Mouse (Mus musculus): ENCODE measurements around the gene Runx2. TPM values are rescaled to one million over a fixed set of nuclear protein-coding genes. Genes with fewer than 3 reads are reported as not detected.

Gene Runx2
- polyA plus RNA-seq, 1 experiment from 2014 or later, result 0.25 TPM

GRCm38 (mm10) chr17:44599132-44599531, 215.5 kb downstream of the Runx2 start:
- Histone ChIP-seq H3K27me3 (ENCODE audit: control insufficient read depth, insufficient read depth, low read length) (no peaks in the 10 kb centered on the region), H3K4me1 (ENCODE audit: control insufficient read depth, insufficient read depth, low read length) (no peaks in the 10 kb centered on the region), H3K9ac (ENCODE audit: low read length) (no peak overlapping the region), H3K27ac (ENCODE audit: low read length) (no peak overlapping the region), H3K4me3 (ENCODE audit: low read length) (no peak overlapping the region), H3K9me3 (replicated peaks; ENCODE audit: control insufficient read depth, low read length) (no peaks in the 10 kb centered on the region), H3K36me3 (ENCODE audit: control insufficient read depth, insufficient read depth) (no peaks in the 10 kb centered on the region), H3K4me2 (ENCODE audit: low read depth, low read length) (no peak overlapping the region)
- 83% methylated on average over 2 of the region's 2 CpGs for WGBS
- ATAC-seq (replicated peaks; ENCODE audit: extremely low read depth, insufficient read depth, low FRiP score), result no peak

GRCm38 (mm10) chr17:44597918-44598504, 216.6 kb downstream of the Runx2 start:
- H3K27ac ChIP-seq (ENCODE audit: low read length), result no peak overlapping the region
- WGBS, result 68% methylated on average over 8 of the region's 8 CpGs
- H3K4me1 ChIP-seq (ENCODE audit: control insufficient read depth, insufficient read depth, low read length), result no peaks in the 10 kb centered on the region
- H3K27me3 ChIP-seq (ENCODE audit: control insufficient read depth, insufficient read depth, low read length), result no peaks in the 10 kb centered on the region; the same call in 1 of the 2 replicates
- H3K9me3 ChIP-seq (replicated peaks; ENCODE audit: control insufficient read depth, low read length), result no peaks in the 10 kb centered on the region
- no peak overlapping the region for H3K9ac ChIP-seq (ENCODE audit: low read length)
- H3K36me3 ChIP-seq (ENCODE audit: control insufficient read depth, insufficient read depth), result no peaks in the 10 kb centered on the region
- no peak overlapping the region for H3K4me3 ChIP-seq (ENCODE audit: low read length)
- no peak for ATAC-seq (replicated peaks; ENCODE audit: extremely low read depth, insufficient read depth, low FRiP score)
- no peak overlapping the region for H3K4me2 ChIP-seq (ENCODE audit: low read depth, low read length)

DNA sequence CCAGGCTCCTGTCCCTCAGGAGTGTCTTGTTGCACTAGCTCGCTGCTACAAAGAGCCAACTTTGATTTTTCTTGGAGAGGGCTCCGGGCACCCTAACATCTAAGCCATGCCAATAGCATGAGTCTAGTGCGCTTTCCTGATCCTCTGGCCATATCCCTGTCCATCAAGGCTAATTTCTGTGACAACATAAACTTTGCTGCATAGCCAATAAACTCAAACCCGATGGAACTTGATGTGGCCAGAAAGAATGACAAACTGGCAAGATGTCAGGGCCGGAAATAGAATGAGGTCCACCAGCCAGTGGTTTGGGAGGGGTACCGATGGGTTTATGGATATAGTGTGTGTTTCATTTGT, 221.9 kb downstream of the Runx2 start:
- Histone ChIP-seq H3K4me2 (ENCODE audit: low read depth, low read length) (no peak overlapping the region), H3K9me3 (replicated peaks; ENCODE audit: control insufficient read depth, low read length) (no peaks in the 10 kb centered on the region), H3K4me1 (ENCODE audit: control insufficient read depth, insufficient read depth, low read length) (no peaks in the 10 kb centered on the region), H3K27me3 (ENCODE audit: control insufficient read depth, insufficient read depth, low read length) (no peaks in the 10 kb centered on the region; the same call in 1 of the 2 replicates), H3K9ac (ENCODE audit: low read length) (no peak overlapping the region), H3K36me3 (ENCODE audit: control insufficient read depth, insufficient read depth) (no peaks in the 10 kb centered on the region), H3K4me3 (ENCODE audit: low read length) (no peak overlapping the region), H3K27ac (ENCODE audit: low read length) (no peak overlapping the region)
- WGBS, result 87% methylated on average over 6 of the region's 6 CpGs
- ATAC-seq (replicated peaks; ENCODE audit: extremely low read depth, insufficient read depth, low FRiP score), result no peak

- Histone ChIP-seq H3K4me1 (ENCODE audit: control insufficient read depth, insufficient read depth, low read length) (no peaks in the 10 kb centered on the region), H3K9me3 (replicated peaks; ENCODE audit: control insufficient read depth, low read length) (no peaks in the 10 kb centered on the region), H3K4me2 (ENCODE audit: low read depth, low read length) (no peak overlapping the region), H3K27me3 (ENCODE audit: control insufficient read depth, insufficient read depth, low read length) (no peaks in the 10 kb centered on the region; the same call in 1 of the 2 replicates), H3K4me3 (ENCODE audit: low read length) (no peak overlapping the region), H3K27ac (ENCODE audit: low read length) (no peak overlapping the region), H3K9ac (ENCODE audit: low read length) (no peak overlapping the region), H3K36me3 (ENCODE audit: control insufficient read depth, insufficient read depth) (no peaks in the 10 kb centered on the region)
- no peak for ATAC-seq (replicated peaks; ENCODE audit: extremely low read depth, insufficient read depth, low FRiP score)
- WGBS, result 75% methylated on average over 16 of the region's 16 CpGs
Measured at GRCm38 (mm10) chr17:44592067-44592736, 222.4 kb downstream of the Runx2 start.

DNA sequence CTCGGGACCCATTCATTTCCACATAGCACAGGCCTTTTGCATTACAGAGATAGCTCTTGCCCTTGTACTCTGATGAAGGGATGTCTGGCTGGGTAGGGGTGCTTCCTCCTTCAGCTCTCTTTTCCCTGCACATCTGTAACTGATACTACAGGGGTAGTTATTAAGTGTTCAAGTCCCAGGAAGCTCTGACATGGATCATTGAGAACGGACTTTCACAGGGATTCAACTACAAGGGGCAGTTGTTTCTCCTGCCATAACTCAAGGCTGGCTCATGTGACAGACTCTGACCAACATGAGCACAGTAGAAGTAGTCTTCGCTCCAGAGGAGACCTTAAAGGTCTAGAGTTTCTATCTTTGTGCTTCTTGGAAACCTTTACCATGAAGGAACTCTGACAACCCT, 226.1 kb downstream of the Runx2 start:
- no peak overlapping the region for H3K4me3 ChIP-seq (ENCODE audit: low read length)
- no peaks in the 10 kb centered on the region; the same call in 1 of the 2 replicates for H3K27me3 ChIP-seq (ENCODE audit: control insufficient read depth, insufficient read depth, low read length)
- H3K36me3 ChIP-seq (ENCODE audit: control insufficient read depth, insufficient read depth), result no peaks in the 10 kb centered on the region
- H3K9ac ChIP-seq (ENCODE audit: low read length), result no peak overlapping the region
- no peak overlapping the region for H3K4me2 ChIP-seq (ENCODE audit: low read depth, low read length)
- no peak for ATAC-seq (replicated peaks; ENCODE audit: extremely low read depth, insufficient read depth, low FRiP score)
- H3K4me1 ChIP-seq (ENCODE audit: control insufficient read depth, insufficient read depth, low read length), result no peaks in the 10 kb centered on the region
- H3K27ac ChIP-seq (ENCODE audit: low read length), result no peak overlapping the region
- WGBS, result 66% methylated on average over 3 of the region's 3 CpGs
- no peaks in the 10 kb centered on the region for H3K9me3 ChIP-seq (replicated peaks; ENCODE audit: control insufficient read depth, low read length)

DNA sequence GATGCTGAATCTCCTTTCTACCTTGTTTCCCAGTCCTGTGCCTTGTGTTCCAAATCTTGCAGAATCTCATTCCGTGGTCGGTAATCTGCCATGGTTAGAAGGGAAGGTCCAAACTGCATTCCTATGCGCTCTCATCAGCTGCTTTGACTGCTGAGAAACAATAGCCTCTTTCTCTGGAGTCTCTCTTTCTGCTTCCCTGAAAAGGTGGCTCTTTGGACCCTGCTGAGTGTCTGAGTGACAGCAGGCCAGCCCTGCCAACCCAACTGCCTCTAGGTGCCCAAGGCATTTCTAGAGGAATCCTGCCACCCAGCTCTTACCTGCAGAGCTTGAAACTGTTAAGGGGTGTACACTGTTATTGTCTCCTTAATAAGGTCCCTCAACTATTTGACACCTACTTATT, 226.6 kb downstream of the Runx2 start:
- no peaks in the 10 kb centered on the region; the same call in 1 of the 2 replicates for H3K27me3 ChIP-seq (ENCODE audit: control insufficient read depth, insufficient read depth, low read length)
- no peak overlapping the region for H3K27ac ChIP-seq (ENCODE audit: low read length)
- ATAC-seq (replicated peaks; ENCODE audit: extremely low read depth, insufficient read depth, low FRiP score), result no peak
- H3K4me2 ChIP-seq (ENCODE audit: low read depth, low read length), result no peak overlapping the region
- H3K4me1 ChIP-seq (ENCODE audit: control insufficient read depth, insufficient read depth, low read length), result no peaks in the 10 kb centered on the region
- WGBS, result 44% methylated on average over 3 of the region's 3 CpGs
- H3K36me3 ChIP-seq (ENCODE audit: control insufficient read depth, insufficient read depth), result no peaks in the 10 kb centered on the region
- H3K4me3 ChIP-seq (ENCODE audit: low read length), result no peak overlapping the region
- no peaks in the 10 kb centered on the region for H3K9me3 ChIP-seq (replicated peaks; ENCODE audit: control insufficient read depth, low read length)
- no peak overlapping the region for H3K9ac ChIP-seq (ENCODE audit: low read length)

DNA sequence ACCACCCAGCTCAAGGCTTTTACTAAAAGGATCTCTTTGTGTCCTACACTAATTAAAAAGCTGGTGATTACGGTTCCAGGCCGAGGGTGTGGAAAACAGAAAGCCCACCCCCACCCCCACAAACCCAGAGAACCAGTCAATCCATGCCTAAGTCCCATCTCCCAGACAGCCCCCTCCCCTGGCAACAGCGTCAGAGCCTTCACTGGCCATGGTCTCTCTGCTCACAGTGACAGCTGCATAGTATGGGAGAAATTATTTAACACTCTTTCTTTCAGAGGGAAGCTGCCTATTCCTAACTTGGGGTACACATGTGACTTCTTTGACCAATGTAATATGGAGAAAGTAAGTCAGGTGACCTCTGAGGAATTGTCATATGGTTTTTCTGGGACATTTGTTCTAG, 228.4 kb downstream of the Runx2 start:
- H3K36me3 ChIP-seq (ENCODE audit: control insufficient read depth, insufficient read depth), result no peaks in the 10 kb centered on the region
- no peak overlapping the region for H3K4me3 ChIP-seq (ENCODE audit: low read length)
- H3K9me3 ChIP-seq (replicated peaks; ENCODE audit: control insufficient read depth, low read length), result no peaks in the 10 kb centered on the region
- no peak overlapping the region for H3K27ac ChIP-seq (ENCODE audit: low read length)
- no peak overlapping the region for H3K4me2 ChIP-seq (ENCODE audit: low read depth, low read length)
- no peak overlapping the region for H3K9ac ChIP-seq (ENCODE audit: low read length)
- H3K27me3 ChIP-seq (ENCODE audit: control insufficient read depth, insufficient read depth, low read length), result no peaks in the 10 kb centered on the region
- ATAC-seq (replicated peaks; ENCODE audit: extremely low read depth, insufficient read depth, low FRiP score), result no peak
- WGBS, result 80% methylated on average over 3 of the region's 3 CpGs
- no peaks in the 10 kb centered on the region for H3K4me1 ChIP-seq (ENCODE audit: control insufficient read depth, insufficient read depth, low read length)

DNA sequence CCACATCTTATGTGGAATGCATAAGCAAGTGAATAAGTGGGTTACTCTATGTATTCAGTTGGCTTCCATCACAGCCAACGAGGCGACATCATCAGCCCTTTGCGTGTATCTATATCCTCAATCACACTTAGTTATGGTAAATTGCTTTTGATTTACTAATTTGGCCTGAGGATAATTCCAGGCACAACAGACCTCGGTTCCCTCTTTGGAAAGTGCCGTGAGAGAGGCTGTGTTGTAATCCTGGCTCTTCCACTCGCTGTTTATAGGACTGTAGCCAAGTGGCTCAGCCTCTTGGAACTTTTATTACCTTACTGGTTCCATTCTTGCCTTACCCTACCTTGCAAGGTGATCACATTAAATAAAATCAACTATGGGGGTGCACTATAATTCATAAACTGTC, 229.8 kb downstream of the Runx2 start:
- no peaks in the 10 kb centered on the region for H3K4me1 ChIP-seq (ENCODE audit: control insufficient read depth, insufficient read depth, low read length)
- no peaks in the 10 kb centered on the region for H3K27me3 ChIP-seq (ENCODE audit: control insufficient read depth, insufficient read depth, low read length)
- H3K27ac ChIP-seq (ENCODE audit: low read length), result no peak overlapping the region
- 74% methylated on average over 6 of the region's 6 CpGs for WGBS
- no peak overlapping the region for H3K4me2 ChIP-seq (ENCODE audit: low read depth, low read length)
- H3K9me3 ChIP-seq (replicated peaks; ENCODE audit: control insufficient read depth, low read length), result no peaks in the 10 kb centered on the region
- H3K4me3 ChIP-seq (ENCODE audit: low read length), result no peak overlapping the region
- no peaks in the 10 kb centered on the region for H3K36me3 ChIP-seq (ENCODE audit: control insufficient read depth, insufficient read depth)
- no peak for ATAC-seq (replicated peaks; ENCODE audit: extremely low read depth, insufficient read depth, low FRiP score)
- no peak overlapping the region for H3K9ac ChIP-seq (ENCODE audit: low read length)

- no peaks in the 10 kb centered on the region for H3K4me1 ChIP-seq (ENCODE audit: control insufficient read depth, insufficient read depth, low read length)
- no peak for ATAC-seq (replicated peaks; ENCODE audit: extremely low read depth, insufficient read depth, low FRiP score)
- no peaks in the 10 kb centered on the region for H3K9me3 ChIP-seq (replicated peaks; ENCODE audit: control insufficient read depth, low read length)
- 70% methylated on average over 5 of the region's 5 CpGs for WGBS
- H3K36me3 ChIP-seq (ENCODE audit: control insufficient read depth, insufficient read depth), result no peaks in the 10 kb centered on the region
- H3K4me3 ChIP-seq (ENCODE audit: low read length), result no peak overlapping the region
- H3K9ac ChIP-seq (ENCODE audit: low read length), result no peak overlapping the region
- no peak overlapping the region for H3K4me2 ChIP-seq (ENCODE audit: low read depth, low read length)
- H3K27ac ChIP-seq (ENCODE audit: low read length), result no peak overlapping the region
- H3K27me3 ChIP-seq (ENCODE audit: control insufficient read depth, insufficient read depth, low read length), result no peaks in the 10 kb centered on the region
Measured at GRCm38 (mm10) chr17:44577791-44578190, 236.8 kb downstream of the Runx2 start.
